ENCODE assay signal across 10 mouse cellular contexts in genomic region chr10:127663590-127663989, GRCm38 (mm10). TPM values are rescaled to one million over a fixed set of nuclear protein-coding genes. Genes with fewer than 3 reads are reported as not detected.
A peak's percentile ranks its signal among the peaks of the same experiment; 100 is the strongest.
DNase-seq lines count a peak whose midpoint lies in the region; ATAC-seq and TF ChIP-seq lines count a peak whose summit lies in the region.
"Had no signal": no experiment of that assay in that cellular context is flagged by ENCODE, and none has a peak within 500 bp of the region (broad histone marks: within the 10 kb centered on the region; RNA-seq: fewer than 3 reads in every experiment).

No protein-coding gene starts in this region.

- H3K9ac ChIP-seq in kidney, embryonic 15.5 days = no peak overlapping the region

- H3K36me3 ChIP-seq in kidney, embryonic 15.5 days = peaks cover 50% of the 10 kb centered on the region
- peaks cover 52% of the 10 kb centered on the region for H3K36me3 ChIP-seq in C2C12 (ENCODE audit: control insufficient read depth, insufficient read depth)
- peaks cover 59% of the 10 kb centered on the region for H3K36me3 ChIP-seq in limb, embryonic 10.5 days

- no peak for TF ChIP-seq CTCF in C2C12 (IDR thresholded peaks at IDR 0.05; ENCODE audit: control insufficient read depth, insufficient read depth, insufficient read length)

- H3K4me3 ChIP-seq in kidney, embryonic 15.5 days (replicated peaks) = peak overlapping the region; percentile 84
- peak overlapping the region; percentile 21 for H3K4me3 ChIP-seq in C2C12 (ENCODE audit: insufficient read depth, poor library complexity, severe bottlenecking)
- H3K4me3 ChIP-seq in limb, embryonic 10.5 days = peak overlapping the region; percentile 84

- peak overlapping the region; percentile 89 for H3K27ac ChIP-seq in kidney, embryonic 15.5 days
- H3K27ac ChIP-seq in limb, embryonic 10.5 days = 0 out of 2 replicates have a peak overlapping the region, but pooled peaks have one; percentile 25
- H3K27ac ChIP-seq: hindbrain, embryonic 14.5 days had no signal

- peaks cover 90% of the 10 kb centered on the region for H3K4me1 ChIP-seq in kidney, embryonic 15.5 days
- peaks cover 89% of the 10 kb centered on the region for H3K4me1 ChIP-seq in limb, embryonic 10.5 days

- WGBS in kidney, embryonic 15.5 days = 25% methylated on average over 5 of the region's 5 CpGs
- WGBS in limb, embryonic 10.5 days = 15% methylated on average over 5 of the region's 5 CpGs

- peaks cover 56% of the 10 kb centered on the region for H3K79me2 ChIP-seq in C2C12 (ENCODE audit: control insufficient read depth, insufficient read depth)

- H3K79me3 ChIP-seq in C2C12 (ENCODE audit: low read depth) = peaks cover 40% of the 10 kb centered on the region

- H3ac ChIP-seq in C2C12 (ENCODE audit: control insufficient read depth, insufficient read length, low read depth) = no peak overlapping the region

- no peak for ATAC-seq in kidney, embryonic 15.5 days (replicated peaks; ENCODE audit: low FRiP score)

- peak overlapping the region; percentile 80 for H3K4me2 ChIP-seq in kidney, embryonic 15.5 days

- DNase-seq in cerebellum, adult 9-11 months = peak; percentile 63
- DNase-seq in cerebellum, postnatal 10 days = no peak
- no peak for DNase-seq in kidney, adult 9 months
- no peak for DNase-seq in limb, embryonic 10.5 days (ENCODE audit: low spot score)
- no peak for DNase-seq in right cerebral cortex, postnatal 10 days (ENCODE audit: low spot score in 2 of 2)
- DNase-seq in ovary, postnatal 14 days (ENCODE audit: low spot score) = no peak
- DNase-seq: B cell, adult 2 months had no signal

- no peaks in the 10 kb centered on the region for H3K27me3 ChIP-seq in kidney, embryonic 15.5 days
- no peaks in the 10 kb centered on the region for H3K27me3 ChIP-seq in C2C12 (ENCODE audit: control insufficient read depth, insufficient read depth, insufficient read length)
- H3K27me3 ChIP-seq in limb, embryonic 10.5 days (ENCODE audit: low read depth, poor library complexity, severe bottlenecking) = peaks cover 36% of the 10 kb centered on the region

- no peaks in the 10 kb centered on the region for H3K9me3 ChIP-seq in kidney, embryonic 15.5 days (replicated peaks)
- no peaks in the 10 kb centered on the region for H3K9me3 ChIP-seq in limb, embryonic 10.5 days (replicated peaks)

TF ChIP-seq in C2C12, 6 proteins besides CTCF, POLR2A, EP300 and RAD21:
- TF ChIP-seq MYOG (IDR thresholded peaks at IDR 0.05; ENCODE audit: control insufficient read depth, extremely low read depth, insufficient read length) (no peak), USF1 (IDR thresholded peaks at IDR 0.05; ENCODE audit: low read depth) (no peak), CEBPB (IDR thresholded peaks at IDR 0.05; ENCODE audit: low read depth) (no peak), FOSL1 (IDR thresholded peaks at IDR 0.05; ENCODE audit: insufficient read depth, low read length, poor library complexity, severe bottlenecking) (no peak), MAX (IDR thresholded peaks at IDR 0.05) (no peak), MYOD1 (IDR thresholded peaks at IDR 0.05; ENCODE audit: control insufficient read depth, insufficient read length, low read depth) (no peak)

RNA-seq across cellular contexts. Expression of gene Nemp1, which starts 3.1 kb away (rescaled TPM):
- 10.9 TPM in 2 replicates for polyA plus RNA-seq in kidney, embryonic 15.5 days (2015; fragmentation: Nextera tagmentation; extraction: Ambion mirVana)
- polyA plus RNA-seq in C2C12 (2012; fragmentation: generic; extraction: Trizol) = 6.8 TPM
- 11.9 and 12.3 TPM in 2 replicates for polyA plus RNA-seq in limb, embryonic 10.5 days (2016; fragmentation: Nextera tagmentation; extraction: Ambion mirVana)

RNA-seq across cellular contexts. Expression of gene Nab2, which starts 4.8 kb away (rescaled TPM):
- 27.1 and 30.8 TPM in 2 replicates for polyA plus RNA-seq in kidney, embryonic 15.5 days (2015; fragmentation: Nextera tagmentation; extraction: Ambion mirVana)
- 108 TPM for polyA plus RNA-seq in C2C12 (2012; fragmentation: generic; extraction: Trizol)
- 13.1 and 17.4 TPM in 2 replicates for polyA plus RNA-seq in limb, embryonic 10.5 days (2016; fragmentation: Nextera tagmentation; extraction: Ambion mirVana)

RNA-seq across cellular contexts. Expression of gene Stat6, which starts 20.8 kb away (rescaled TPM):
- 26.5 and 27.2 TPM in 2 replicates for polyA plus RNA-seq in kidney, embryonic 15.5 days (2015; fragmentation: Nextera tagmentation; extraction: Ambion mirVana)
- 0.26 TPM for polyA plus RNA-seq in C2C12 (2012; fragmentation: generic; extraction: Trizol)
- polyA plus RNA-seq in limb, embryonic 10.5 days (2016; fragmentation: Nextera tagmentation; extraction: Ambion mirVana) = 8.4 and 9.7 TPM in 2 replicates

RNA-seq across cellular contexts. Expression of gene Myo1a, which starts 41.4 kb away (rescaled TPM):
- polyA plus RNA-seq in kidney, embryonic 15.5 days (2015; fragmentation: Nextera tagmentation; extraction: Ambion mirVana) = 0.65 and 0.81 TPM in 2 replicates
- 0.16 TPM for polyA plus RNA-seq in C2C12 (2012; fragmentation: generic; extraction: Trizol)
- 0.49 and 0.78 TPM in 2 replicates for polyA plus RNA-seq in limb, embryonic 10.5 days (2016; fragmentation: Nextera tagmentation; extraction: Ambion mirVana)

RNA-seq across cellular contexts. Expression of gene Lrp1, which starts 42.6 kb away (rescaled TPM):
- polyA plus RNA-seq in kidney, embryonic 15.5 days (2015; fragmentation: Nextera tagmentation; extraction: Ambion mirVana) = 52.4 and 65.0 TPM in 2 replicates
- polyA plus RNA-seq in C2C12 (2012; fragmentation: generic; extraction: Trizol) = 190 TPM
- polyA plus RNA-seq in limb, embryonic 10.5 days (2016; fragmentation: Nextera tagmentation; extraction: Ambion mirVana) = 48.6 and 67.8 TPM in 2 replicates

Comparison
In these comparisons a context has a peak if more than half of its experiments do, and no peak if none do; other contexts are left out.
1. H3K4me3 ChIP-seq: peak in every context shown above with its lines; median percentile 84 in kidney, embryonic 15.5 days; 84 in limb, embryonic 10.5 days; 21 in C2C12.